Mouse (Mus musculus) CD4-positive helper T cell, adult 2 months (primary cell): ENCODE measurements around the gene Usp44.
A peak's percentile ranks its signal among the peaks of the same experiment; 100 is the strongest.

Experiments used
- DNase-seq: peaks from one replicate; pipeline ENCODE4 v3.0.0-alpha.2; 2012; ENCODE audit warnings: low read depth, missing footprints, low spot score

Gene Usp44

GRCm38 (mm10) chr10:93846706-93847105 lies 15.4 kb downstream of the Usp44 start:
- DNase-seq, result no peak

- no peak for DNase-seq
These were observed 23.8 kb downstream of the Usp44 start for GRCm38 (mm10) chr10:93855126-93855525.

DNA sequence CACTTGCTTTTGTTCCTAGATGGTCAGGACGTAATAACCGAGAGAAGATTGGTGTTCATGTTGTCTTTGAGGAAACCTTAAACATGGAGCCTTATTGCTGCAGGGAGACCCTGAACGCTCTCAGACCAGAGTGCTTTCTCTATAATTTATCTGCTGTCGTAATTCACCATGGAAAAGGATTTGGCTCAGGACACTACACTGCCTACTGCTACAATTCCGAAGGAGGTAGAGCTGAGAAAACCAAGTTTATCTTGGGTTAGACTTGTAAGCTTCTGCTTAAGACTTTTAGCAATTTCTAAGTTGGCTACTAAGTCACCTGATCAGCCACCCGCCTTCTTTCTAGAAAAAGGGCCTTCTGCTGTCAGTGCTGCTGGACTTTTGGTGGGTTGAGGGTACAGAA lies 24.7 kb downstream of the Usp44 start:
- DNase-seq, result no peak

DNA sequence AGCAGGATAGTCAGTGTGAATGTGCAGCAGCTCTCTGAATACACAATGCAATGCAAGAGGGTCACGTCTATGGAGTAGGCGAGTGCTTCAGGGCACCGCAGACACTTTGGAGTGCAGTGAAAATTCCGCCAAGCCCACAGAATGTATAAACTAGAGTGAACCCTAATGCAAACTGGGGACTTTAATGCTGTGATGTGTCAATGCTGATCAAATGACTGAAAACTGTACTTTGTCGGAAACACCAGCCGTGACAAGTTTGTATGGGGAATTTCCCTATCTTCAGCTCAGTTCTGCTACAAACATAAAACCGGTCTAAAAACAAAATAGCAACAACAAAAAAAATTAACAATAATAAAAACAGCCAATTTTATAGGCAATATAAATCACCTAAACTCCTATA lies 37.0 kb downstream of the Usp44 start:
- DNase-seq, result peak; percentile 45

GRCm38 (mm10) chr10:93868886-93869285 lies 37.5 kb downstream of the Usp44 start:
- DNase-seq, result no peak

DNA sequence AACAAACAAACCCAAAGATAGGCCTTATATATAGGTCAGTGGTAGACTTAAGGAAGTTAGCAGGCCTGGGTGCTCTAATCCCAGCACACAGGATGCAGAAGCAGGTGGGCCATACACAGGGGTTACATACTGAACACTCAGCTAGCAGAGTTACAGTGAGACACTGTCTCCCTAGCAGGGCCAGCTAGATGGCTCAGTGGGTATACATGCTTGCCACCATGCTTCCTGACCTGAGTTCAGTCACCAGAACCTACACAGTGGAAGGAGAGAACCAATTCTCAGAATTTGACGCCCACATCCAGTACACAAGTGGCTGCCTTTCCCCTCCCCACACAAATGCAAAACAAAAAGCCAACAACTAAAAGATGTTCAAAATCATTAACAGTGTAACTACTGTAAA lies 45.4 kb downstream of the Usp44 start:
- no peak for DNase-seq

DNA sequence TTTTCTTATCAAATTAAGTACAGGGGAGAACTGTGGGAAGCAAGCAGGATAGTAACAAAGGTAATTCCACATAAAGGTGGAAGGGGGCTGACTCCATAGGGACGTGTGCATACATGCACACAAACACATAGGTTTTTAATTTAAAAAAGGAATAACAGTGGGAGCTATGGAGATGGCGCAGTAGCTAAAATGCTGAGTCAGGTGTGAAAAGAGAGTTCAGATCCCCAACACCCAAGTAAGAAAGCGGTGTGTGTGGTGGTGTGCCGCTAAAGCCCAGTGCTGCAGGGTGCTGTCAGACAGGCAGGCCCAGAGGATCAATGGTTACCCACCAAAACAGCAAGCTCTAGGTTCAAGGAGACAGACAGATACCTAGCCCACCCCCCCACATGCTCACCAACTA lies 47.4 kb downstream of the Usp44 start:
- no peak for DNase-seq

- no peak for DNase-seq
These were observed 50.6 kb downstream of the Usp44 start for GRCm38 (mm10) chr10:93881918-93882317.

DNA sequence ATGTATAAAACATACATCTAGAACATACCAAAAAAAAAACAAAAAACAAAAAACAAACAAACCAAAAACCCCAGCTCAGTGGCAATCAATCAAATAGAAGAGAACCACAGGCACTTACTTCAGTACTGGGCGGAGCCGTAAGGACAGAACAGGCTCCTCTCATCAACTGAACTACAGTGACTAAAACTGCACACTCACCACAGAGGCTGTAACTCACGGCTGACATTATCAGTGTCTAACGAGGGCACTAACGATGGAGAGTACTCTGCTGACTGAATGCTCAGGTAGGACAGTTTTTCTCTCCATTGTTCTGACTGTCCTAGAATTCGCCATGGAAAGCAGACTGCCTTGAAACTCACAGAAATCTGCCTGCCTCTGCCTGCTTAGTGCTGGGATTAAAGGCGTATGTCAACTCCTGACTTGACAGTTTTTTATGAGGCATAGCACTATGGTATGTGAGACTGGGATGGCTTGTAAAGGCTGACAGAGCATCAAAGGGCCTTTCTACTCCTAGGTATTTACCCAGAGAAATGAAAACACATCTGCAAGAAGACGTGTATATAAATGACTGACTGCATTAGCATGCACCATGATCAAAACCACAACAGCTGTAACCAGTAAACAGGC lies 51.5 kb downstream of the Usp44 start:
- no peak for DNase-seq

- DNase-seq, result no peak
These were observed 54.6 kb downstream of the Usp44 start for GRCm38 (mm10) chr10:93885839-93886477.

- DNase-seq, result peak; percentile 16
These were observed 57.2 kb downstream of the Usp44 start for GRCm38 (mm10) chr10:93888590-93888934.

GRCm38 (mm10) chr10:93888935-93889578 lies 57.7 kb downstream of the Usp44 start:
- DNase-seq, result no peak

- DNase-seq, result peak; percentile 85
These were observed 58.2 kb downstream of the Usp44 start for GRCm38 (mm10) chr10:93889579-93889950.

- no peak for DNase-seq
These were observed 58.6 kb downstream of the Usp44 start for GRCm38 (mm10) chr10:93889976-93890375.

DNA sequence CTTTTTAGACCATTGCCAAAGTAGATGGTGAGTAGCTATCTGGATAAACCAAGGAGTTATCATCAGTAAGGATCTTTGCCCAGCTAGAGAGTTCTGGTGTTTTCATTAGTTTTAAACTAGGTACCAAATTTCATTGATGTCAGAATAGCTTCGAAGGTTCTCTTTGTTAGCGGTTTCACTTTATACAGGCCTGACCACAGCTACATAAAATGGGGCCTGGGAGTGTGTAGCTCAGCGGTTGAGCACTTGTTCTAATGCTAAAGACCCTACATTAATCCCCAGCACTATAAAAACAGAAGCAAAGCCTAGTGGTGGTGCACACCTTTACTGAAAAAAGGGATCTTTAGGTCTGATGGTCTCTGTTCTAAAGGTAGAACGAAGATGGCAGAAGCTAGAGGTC lies 59.2 kb downstream of the Usp44 start:
- no peak for DNase-seq

GRCm38 (mm10) chr10:93891031-93891430 lies 59.7 kb downstream of the Usp44 start:
- DNase-seq, result no peak

- DNase-seq, result no peak
These were observed 61.2 kb downstream of the Usp44 start for GRCm38 (mm10) chr10:93892551-93892950.

GRCm38 (mm10) chr10:93897043-93897646 lies 65.8 kb downstream of the Usp44 start, which contains the start of gene Metap2:
Metap2 (minus strand) TSS chr10:93897093.
- no peak for DNase-seq

DNA sequence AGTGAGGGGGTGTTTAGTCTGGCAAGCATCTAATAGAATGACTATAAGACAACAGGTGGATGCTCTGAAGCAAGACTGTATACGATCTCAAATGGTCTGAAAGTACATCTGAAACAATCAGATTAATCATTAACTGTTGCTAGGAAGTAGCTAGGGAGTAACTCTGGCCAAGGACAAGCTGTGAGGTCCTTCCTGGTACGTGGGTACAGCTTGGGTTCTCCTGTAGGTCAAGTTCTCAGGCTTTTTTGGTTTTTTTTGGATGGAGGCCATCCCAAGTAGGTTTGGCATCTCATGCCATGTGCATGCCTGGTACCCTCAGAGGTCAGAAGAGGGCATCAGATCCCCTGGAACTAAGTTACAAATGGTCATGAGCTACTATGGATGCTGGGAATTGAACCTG lies 67.9 kb downstream of the Usp44 start:
- no peak for DNase-seq

DNA sequence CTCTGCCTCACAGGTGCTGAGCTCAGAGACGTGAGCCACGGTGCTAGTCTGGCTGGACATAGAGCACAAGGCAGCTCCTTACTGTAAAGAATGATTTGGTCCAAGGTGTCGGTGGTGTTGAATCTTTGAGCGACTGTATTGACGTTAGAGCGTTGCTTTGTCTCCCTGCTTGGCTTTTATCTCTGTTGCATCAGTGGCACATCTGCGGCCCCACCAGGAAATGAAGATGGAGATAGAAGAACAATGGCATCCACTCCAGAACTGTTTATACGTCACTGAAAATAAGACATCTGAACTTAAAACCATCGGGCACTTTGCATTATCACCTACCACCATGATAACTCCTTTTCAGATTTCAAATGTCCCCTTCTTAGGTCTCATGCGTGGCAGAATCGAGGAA lies 68.6 kb downstream of the Usp44 start:
- DNase-seq, result no peak

GRCm38 (mm10) chr10:93907376-93907775 lies 76.0 kb downstream of the Usp44 start:
- no peak for DNase-seq
